Mouse (Mus musculus): ENCODE measurements at regions not wholly inside any gene's neighbourhood (a gene's known extent, or its start where the extent isn't known, plus 50 kb on each side); places are given as distances from the start of the nearest gene placed in this dataset.
A peak's percentile ranks its signal among the peaks of the same experiment; 100 is the strongest.
"Not testable (repeated sequence)": the region's sequence is repeated elsewhere in the genome, so short reads cannot be mapped to it uniquely, and the experiment has no call there.

DNA sequence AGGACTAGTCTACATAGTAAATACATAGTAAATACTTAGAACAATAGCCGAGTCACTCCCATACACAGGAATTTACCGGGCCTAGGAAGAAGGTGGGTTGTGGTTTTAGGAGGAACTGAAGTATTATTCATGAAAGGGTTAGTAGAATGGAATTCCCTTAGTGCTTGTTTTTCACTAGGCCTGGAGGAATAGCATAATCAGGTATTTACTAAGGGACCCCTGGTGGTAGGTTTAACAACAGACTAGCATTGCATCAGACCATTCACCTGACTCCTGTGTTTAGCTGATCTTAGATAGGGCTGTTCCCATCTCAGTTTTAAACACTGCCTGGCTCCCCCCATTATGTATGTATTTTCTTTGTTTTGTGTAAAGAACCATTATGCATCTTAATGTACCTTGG, 339.0 kb downstream of the Dync2h1 start:
- not testable (repeated sequence) for DNase-seq (ENCODE audit: extremely low spot score in 1 of 2, low spot score in 1 of 2)

GRCm38 (mm10) chr9:6834936-6835335, 349.3 kb downstream of the Dync2h1 start:
- not testable (repeated sequence) for DNase-seq (ENCODE audit: extremely low spot score in 1 of 2, low spot score in 1 of 2)

DNA sequence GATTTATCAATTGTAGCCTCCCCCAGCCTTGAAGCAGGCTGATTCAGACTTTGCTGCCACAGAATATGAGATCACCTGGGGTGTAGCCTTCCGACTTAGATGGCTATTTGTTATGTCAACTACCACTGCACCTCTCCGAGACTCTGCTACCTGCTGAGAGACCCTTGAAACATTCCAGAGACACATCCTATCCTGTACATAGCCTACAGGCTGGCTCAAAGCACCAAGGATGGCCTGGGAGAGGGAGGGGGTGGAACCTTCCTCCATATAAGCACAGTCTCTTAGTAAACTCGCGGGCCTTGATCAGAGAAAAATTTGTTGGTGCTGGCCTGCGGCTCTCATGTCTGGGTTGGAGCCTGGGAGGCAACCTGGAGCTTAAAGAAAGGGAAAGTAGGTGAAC, 349.8 kb downstream of the Dync2h1 start:
- DNase-seq (ENCODE audit: extremely low spot score in 1 of 2, low spot score in 1 of 2): no peak

DNA sequence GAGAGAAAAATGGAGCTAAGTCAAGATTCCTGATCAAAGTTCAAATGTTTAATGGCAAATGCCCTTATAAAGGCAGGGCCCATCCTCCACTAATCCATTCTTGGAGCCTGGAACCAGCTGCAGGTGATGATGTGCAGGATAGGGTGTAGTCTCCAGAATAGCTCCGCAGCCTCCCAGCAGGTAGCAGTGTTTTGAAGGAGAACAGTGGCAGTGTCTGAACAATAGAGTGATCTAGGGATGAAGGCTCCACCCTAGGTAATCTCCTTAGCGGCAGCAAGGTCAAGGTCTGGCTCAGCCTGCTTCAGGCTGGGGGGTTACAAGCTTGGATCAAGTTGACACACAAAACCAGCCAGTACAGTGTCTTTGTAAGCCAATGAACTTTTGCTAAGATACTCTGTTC, 351.4 kb downstream of the Dync2h1 start:
- no peak for DNase-seq (ENCODE audit: extremely low spot score in 1 of 2, low spot score in 1 of 2)

- not testable (repeated sequence) for DNase-seq (ENCODE audit: extremely low spot score in 1 of 2, low spot score in 1 of 2)
Observed at GRCm38 (mm10) chr9:6831642-6832041, 352.6 kb downstream of the Dync2h1 start.

DNA sequence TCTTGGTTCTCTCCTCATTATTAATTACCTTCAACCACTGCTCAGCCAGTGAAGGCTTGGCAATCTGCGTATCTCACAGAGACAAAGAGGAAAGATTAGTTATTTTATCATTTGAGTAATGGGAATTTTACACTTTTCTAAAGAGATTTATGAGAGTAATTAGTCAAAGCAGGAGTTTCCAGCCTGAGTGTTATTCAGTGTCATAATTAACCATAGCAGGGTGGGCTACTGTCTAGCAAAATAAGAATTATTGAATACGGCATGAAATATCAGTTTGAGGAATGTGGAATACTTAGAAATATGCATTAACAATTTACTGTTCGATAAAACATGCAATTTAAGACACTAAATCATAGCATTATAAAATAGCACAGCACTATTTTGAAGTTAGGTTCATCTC, 357.7 kb downstream of the Dync2h1 start:
- no peak for DNase-seq (ENCODE audit: extremely low spot score in 1 of 2, low spot score in 1 of 2)

DNA sequence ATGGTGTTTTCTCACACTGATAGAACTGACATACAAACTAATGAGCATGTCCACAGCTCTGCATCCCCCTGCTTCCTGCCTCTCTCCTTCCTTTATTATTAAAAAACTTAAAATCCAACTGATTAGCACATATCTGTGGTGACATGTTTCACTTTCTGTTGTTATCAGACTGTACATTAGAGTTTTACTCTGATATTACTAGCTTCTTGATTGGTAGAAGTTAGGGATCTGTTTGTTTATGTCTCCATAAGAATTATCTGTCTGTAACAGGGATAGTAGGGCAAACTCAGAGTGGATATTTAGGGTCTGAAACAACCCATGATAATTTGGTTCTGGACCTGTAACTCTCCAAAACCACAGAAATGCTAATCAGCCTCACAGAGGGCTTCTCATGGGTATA, 358.6 kb downstream of the Dync2h1 start:
- DNase-seq (ENCODE audit: extremely low spot score in 1 of 2, low spot score in 1 of 2): no peak

DNA sequence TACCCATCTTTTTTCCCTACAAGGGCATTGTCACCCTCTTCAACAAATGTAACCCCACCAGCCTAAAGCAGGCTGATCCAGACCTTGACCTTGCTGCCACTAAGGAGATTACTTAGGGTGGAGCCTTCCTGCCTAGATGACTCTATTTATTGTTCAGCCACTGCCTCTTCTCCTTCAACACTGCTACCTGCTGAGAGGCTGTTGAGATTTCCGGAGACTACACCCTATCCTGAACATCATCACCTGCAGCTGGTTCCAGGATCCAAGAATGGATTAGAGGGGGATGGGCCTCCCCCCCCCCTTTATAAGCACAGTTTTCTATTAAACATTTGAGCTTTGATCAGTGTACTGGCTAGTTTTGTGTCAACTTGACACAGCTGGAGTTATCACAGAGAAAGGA, 360.3 kb downstream of the Dync2h1 start:
- not testable (repeated sequence) for DNase-seq (ENCODE audit: extremely low spot score in 1 of 2, low spot score in 1 of 2)

DNA sequence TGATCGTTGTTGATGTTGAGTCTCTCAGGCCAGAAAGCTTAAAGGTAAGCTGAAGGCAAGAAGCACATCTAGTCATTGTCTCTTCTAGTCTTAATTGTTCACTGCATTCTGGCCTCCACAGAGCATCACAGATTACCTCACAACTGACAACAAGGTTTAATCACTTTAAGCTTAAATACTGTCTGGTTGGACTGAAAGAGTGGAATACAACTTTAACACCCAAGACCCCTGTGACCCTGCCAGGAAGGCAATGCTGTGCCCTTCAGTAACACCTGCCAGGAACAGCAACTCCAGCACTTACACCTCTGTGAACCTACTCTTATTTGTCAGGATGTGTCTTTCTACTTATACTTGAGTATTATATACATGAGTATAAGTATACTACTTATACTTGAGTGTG, 360.7 kb downstream of the Dync2h1 start:
- DNase-seq (ENCODE audit: extremely low spot score in 1 of 2, low spot score in 1 of 2): no peak

- no peak for DNase-seq (ENCODE audit: extremely low spot score in 1 of 2, low spot score in 1 of 2)
Observed at GRCm38 (mm10) chr9:6776671-6777070, 407.6 kb downstream of the Dync2h1 start.

DNA sequence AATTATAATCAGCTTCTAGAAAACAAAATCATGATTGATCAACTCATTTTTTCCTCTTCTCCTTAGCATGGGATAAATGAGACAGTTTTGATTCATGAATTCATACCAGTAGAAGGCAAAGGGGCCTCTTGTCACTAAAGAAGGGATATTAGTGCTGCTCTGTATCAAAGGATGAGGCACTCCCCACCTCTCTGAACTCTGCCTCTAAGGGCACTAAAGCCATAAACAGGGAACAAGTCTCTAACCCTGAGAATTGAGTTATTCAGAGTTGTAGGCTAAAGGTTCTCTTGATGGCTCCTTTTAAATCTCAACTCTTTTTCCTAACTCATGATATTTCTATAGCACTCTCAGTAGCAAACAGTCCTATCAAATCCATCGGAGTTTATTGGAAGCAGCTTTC, 442.8 kb downstream of the Dync2h1 start:
- DNase-seq (ENCODE audit: extremely low spot score in 1 of 2, low spot score in 1 of 2): no peak

- DNase-seq (ENCODE audit: extremely low spot score in 1 of 2, low spot score in 1 of 2): no peak
Observed at GRCm38 (mm10) chr9:6736411-6736810, 447.8 kb downstream of the Dync2h1 start.

DNA sequence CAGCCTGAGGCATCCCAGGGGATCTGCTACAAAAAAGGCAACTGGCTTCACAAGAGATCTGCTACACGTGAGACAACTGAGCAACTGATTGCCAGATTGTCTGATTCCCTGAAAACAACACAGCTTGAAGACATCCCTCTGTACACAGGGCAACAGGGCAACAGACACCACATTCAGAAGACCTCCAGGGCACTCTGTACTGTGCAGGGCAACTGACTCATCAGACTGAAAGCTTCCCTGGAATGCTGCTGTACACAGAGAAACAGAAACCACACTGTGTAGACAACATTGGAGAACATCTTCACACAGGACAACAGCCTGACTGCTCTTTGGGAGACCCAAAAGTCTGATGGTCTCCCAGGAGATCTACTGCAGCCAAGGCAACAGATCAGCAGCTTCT, 456.8 kb upstream of the Ddi1 start:
- DNase-seq (ENCODE audit: extremely low spot score in 1 of 2, low spot score in 1 of 2): no peak

DNA sequence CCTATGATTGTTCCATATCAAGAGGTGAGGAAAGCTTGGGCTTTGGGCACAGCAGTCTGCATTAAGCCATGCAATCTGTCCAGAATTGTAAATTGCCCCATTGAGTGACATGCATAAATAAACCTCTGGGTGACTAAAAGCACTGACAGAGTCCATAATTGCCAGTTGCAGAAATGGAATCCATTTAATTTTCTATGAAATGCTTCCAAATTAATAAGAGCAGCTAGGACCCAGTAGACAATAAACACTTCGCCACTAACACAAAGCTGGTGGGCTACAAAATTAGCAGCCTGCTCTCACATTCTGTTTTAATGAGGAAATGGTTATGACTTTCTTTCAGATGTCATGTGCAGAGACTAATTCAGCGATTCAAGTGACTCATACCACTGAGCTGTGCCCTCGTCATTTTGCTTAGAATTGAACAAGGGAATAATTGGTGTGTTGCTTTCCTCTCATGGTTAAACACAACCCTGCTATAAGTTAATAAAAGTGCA, 407.6 kb upstream of the Ddi1 start:
- no peak for DNase-seq (ENCODE audit: extremely low spot score in 1 of 2, low spot score in 1 of 2)

DNA sequence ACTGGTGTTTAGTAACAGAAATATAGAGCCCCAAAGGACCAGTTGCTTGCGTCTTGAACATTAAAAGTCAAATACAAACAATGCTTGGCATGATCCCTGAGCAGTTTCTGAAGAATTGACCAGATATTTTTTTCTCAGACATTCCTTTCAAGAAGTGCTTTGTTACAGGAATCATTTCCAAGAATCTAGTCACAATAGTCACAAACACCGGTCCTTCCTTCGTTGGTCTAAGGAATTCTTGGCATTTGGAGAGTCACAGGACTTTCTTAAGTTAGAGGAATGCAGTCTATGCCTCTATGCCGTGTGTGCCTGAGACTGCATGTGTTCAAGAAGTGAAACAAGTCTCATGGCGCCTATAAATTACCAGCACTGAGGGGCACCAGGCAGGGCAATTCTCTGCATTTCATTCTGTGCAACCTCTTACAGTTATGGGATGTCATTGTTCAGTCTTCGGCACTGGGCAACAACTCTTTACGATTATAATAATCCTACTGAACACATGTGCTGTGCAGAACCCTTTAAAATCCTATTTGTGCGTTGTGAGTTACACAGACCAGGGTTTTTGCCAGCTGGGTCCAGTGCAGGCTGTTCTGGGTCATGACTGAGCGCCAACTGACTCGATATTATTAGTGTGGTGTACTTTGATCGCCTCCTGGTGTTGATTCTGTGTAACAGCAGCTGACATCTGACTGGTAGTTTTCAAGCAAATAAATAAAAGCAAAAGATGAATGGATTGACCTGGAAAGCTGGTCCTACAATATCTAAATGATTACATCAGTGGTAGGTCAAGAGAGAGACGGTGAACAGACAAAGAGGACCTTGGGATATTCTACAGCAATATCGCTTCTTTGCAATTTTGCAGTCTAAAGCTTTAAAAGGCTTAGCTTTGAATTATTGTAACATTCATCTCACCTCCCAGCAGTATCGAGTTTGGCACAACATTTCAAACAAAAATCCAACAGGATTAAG, 398.6 kb upstream of the Ddi1 start:
- peak; percentile 39 to 82 for DNase-seq (ENCODE audit: extremely low spot score in 1 of 2, low spot score in 1 of 2)

GRCm38 (mm10) chr9:6665679-6666078, 396.0 kb upstream of the Ddi1 start:
- DNase-seq (ENCODE audit: extremely low spot score in 1 of 2, low spot score in 1 of 2): peak in 1 of 2 experiments; percentile 21

DNA sequence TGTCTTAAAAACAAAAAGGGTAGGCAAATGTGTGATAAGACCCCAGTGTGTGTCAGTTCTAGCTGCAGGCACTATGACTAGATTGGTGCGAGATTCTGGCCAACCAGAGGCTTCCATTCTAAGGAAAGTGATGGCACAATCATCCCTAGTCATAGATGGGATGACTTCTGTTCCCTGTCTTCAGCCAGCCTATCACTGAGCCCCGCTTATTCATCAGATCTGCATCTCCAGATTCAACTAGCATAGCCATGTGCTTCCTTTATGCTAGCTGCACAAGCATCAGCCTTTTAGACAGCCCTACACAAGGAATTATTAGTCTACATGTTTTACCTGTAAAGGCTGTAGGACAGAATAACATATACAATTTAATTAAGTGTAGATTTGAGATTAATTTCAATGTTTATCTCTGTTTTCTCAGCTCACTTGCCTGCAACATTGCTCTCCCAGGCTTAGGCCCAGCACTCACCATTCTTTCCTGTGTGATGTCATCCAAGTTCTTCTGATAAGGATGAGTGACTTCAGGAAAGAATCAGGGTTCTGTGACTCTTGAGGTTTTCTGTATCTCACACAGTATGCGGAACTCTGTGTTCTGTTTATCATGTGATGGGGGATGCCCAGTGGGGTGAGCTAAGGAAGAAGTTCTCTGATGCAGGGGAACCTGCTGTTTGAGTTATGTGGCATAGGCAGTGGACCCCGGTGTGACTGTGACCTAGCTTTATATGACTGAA, 382.8 kb upstream of the Ddi1 start:
- DNase-seq (ENCODE audit: extremely low spot score in 1 of 2, low spot score in 1 of 2): no peak

DNA sequence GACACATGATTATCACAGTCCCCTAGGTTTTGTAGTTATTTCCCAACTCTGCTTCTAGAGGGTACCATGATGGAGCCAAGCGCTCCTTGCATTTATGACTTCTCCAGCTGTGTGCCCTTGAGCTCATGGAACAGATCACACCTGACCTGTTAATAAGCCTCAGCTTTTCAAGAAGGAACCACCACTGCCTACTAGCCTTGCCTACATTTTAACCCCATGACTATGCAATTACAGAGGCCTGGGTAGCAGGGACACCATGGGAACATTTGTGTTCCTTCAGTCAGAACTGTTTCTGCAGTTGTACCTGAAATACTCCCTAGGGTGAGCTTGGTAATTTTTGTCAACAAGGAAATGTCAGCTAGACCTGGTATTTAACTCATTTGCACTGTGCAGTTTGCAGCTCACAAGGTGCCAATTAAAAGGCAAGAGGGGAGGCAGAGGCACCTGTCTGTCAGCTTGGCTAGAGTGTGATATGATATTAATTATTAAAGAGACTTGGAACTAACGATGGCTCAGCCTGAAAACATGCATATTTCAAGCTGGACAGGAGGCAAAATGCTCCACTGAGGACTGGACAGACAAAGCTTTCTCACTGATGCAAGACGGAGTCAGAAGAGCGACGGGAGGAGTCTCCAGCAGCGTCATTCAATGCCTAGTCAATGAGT, 382.1 kb upstream of the Ddi1 start:
- DNase-seq (ENCODE audit: extremely low spot score in 1 of 2, low spot score in 1 of 2): no peak

DNA sequence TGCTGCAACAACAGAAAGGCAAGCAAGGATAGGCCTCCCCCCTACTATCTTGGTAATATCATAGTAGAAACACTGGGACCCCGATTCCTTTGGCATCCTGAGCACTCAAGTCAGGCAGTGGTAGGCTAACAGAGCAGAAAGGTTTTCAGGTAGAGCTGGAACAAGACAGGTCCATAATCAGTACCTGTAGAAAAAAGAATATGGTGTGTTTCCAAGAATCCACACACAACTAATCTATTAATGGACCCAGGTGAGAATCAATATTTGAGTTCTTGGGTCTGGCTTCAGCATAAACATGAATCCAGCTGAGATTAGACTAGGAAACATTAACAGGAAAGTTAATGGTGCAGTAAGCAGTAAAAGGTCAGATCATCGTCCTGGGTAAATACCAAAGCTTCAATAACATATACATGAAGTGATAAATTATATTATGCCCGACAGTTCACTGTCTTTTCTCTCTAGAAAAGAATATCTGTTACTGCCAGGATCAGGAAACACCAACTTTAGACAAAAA, 376.2 kb upstream of the Ddi1 start:
- DNase-seq (ENCODE audit: extremely low spot score in 1 of 2, low spot score in 1 of 2): no peak

DNA sequence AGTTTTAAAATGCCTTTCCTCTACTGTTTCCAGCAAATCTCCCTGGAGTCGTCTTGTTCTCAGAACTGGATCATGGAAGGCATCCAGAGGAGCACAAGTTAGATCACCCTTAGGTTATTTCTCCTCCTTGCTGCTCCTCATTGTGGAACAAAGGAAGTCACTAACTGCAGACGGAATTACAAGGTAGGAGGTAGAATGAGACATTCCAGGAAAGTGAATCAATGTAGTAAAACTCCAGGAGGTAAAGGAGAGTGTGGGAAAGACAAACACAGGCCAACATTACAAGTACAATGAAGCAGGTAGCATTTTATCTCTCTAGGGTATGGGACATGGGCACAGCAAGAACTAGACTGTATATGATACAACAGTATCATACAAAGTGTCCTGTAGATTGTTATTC, 375.7 kb upstream of the Ddi1 start:
- DNase-seq (ENCODE audit: extremely low spot score in 1 of 2, low spot score in 1 of 2): no peak

DNA sequence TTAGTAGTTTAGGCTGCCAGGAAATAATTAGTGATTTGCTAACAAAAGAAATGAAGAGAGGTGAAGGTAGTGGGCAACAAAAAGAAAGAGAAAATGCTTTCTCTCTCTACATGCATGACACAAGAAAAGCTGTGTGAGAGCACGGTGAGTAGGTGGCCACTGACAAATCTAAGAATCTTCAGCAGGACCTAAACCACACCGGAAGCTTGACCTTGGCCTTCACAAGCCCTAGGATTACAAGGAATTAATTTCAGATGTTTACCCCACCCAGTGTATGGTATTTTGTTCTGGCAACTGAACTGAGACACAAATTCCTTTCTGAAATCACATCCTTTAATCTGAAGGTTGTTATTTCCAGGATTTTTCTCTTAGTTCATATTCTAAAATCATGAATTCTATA, 347.5 kb upstream of the Ddi1 start:
- DNase-seq (ENCODE audit: extremely low spot score in 1 of 2, low spot score in 1 of 2): no peak
